Mouse (Mus musculus) c-Kit-positive CD71-positive TER-119-positive erythroid progenitor cells, embryonic 14.5 days (primary cell): ENCODE results near the gene Nek5.
"Not testable (repeated sequence)": the region's sequence is repeated elsewhere in the genome, so short reads cannot be mapped to it uniquely, and the experiment has no call there.

Experiments used
- DNase-seq: peaks from one replicate; pipeline ENCODE4 v3.0.0-alpha.2; 2013; ENCODE audit warnings: low spot score

Nek5 gene

DNA sequence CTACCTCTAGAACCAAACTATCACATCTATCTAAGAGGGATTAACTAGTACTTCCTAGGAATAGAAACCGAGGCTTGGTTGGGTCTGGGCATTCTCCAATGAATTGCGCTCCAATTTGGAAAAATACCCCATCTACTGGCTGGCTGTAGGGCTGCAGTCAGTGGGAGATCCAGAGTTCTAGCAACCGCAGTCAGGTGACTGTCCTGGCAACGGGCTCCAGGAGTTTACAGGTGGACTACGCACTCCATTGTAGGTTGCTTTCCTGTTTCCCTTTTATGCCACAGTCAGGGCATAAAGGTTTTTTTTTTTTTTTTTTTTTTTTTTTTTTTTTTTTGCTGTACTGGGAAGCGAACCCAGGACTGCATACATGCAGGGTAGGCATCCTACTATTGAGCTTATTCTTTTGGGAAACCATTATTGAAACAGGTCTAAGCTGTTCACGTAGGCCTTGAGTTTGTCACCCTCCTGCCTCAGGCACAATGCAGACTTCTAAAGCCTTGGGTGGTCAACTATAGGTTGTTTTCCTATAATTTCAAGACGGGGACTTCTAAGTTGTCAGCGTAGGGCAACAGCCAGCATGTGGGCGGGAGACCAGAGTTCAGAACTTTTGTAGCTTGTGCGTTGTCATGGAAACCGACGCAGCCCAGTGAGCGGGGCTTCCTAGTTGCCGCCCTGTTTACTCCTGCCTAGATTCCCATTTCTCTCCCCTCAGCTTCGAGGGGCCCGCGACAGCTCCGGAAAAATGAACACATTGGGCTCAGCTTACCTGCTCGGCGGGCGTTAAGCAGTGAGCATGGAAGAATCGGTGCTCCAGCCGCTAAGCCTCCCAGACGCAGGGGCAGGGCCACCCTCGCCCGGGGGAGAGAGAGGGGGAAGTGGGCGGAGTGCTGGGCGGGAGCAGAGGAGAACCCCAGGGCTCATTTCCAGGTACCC, at the start of gene Nek5:
Nek5 (minus strand) TSS at position 834 of the 933 bp plus-strand sequence.
- peak; percentile 21 for DNase-seq

- no peak for DNase-seq
These were observed 44.3 kb upstream of the Nek5 start for GRCm38 (mm10) chr8:22169167-22169566.

DNA sequence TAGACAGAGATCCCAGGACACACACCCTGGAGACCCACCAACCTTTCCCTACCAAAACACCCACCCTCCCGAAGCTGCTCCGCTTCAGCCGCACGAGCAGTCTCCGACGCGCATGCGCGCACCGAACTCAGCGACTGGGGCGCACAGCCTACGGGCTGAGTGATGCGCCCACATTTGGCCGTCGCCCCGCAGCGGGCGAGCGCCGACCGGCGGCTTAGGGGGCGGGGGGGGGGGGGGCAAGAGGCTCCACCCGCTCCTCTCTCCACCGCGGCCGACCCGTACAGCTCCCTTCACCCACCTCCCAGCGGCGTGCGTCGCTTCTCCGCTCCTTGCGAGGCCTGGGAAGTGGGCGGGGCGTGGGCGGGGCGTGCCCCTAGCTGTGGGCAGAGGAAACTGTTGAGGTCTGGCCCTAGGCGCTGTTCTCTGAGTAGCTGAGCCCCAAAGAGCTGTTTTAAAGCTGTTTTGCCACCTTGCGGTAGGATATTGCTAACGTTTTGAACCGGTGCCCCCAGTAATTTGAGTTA, 41.3 kb upstream of the Nek5 start, which contains the start of gene Nek3:
Nek3 (minus strand) TSS at position 356 of the 524 bp plus-strand sequence.
- DNase-seq = peak; percentile 79

DNA sequence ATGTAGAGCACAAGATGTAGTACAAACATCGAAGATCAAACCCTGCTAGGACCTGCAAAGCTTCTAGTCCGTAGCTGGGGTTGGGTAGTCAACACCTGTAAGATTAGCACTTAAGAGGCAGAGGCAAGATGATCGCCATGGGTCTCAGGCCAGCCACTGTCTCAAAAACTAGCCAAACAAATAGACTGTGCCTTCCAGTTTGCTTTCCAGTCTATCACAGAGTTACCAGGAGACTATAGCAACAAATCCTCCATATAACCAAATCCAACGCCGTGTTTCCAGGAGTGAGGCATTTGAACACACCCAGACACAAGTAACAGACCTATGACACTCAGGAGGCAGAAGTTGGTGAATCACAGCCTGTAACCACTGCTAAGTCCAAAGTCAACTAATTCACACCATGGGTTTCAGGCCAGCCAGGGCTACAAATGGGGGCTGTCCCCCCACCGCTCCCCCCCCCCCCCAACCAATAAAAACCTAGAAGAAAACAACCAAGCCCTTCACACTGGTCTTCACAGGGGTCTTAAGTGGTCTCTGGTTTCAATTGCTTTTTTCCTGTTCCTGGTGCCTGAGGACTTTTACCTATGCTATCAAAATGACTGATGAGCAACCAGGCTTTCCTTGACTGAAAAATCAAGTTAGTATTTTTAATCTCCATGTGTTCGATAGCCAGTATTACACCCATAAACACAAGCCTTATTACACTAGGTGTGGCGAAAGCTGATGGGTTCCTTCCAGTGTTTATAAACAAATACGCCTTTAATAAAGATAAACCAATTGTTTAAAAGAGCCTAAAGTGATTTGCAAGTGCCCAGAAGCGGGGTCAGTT, 40.6 kb upstream of the Nek5 start:
- DNase-seq = no peak

- DNase-seq = no peak
These were observed 39.6 kb upstream of the Nek5 start for GRCm38 (mm10) chr8:22164431-22164830.

GRCm38 (mm10) chr8:22162206-22162605, 37.4 kb upstream of the Nek5 start:
- no peak for DNase-seq

GRCm38 (mm10) chr8:22150345-22150663, 25.5 kb upstream of the Nek5 start:
- no peak for DNase-seq

DNA sequence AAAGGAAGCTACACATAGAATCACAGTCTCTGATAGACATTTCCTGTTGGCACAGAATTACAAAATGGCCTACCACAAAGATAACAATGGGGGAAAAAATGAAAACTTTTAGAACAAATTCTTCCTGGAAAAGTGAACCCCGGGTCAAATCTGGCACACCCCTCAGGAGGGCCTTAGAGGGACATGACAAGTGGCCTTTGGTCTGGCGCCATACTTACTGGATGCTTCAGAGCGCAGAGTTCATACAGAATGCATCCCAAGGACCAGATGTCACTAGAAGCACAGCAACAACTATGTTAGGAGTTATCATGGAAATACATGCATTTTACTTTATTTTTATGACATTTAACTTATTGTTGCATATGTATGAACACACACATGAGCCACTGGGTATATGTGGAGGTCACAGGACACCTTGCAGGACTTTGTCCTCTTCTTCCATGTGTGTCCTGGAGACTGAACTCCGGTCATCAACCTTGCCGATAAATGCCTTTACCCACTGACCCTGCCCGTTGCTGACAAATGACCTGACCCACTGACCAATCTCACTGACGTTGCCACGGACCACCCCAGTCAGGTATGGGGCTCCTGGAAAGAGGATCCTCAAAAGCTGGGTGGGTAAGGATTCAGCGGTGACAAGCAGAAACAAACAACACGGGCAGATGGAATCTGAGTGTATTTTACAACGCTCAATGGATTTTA, 24.9 kb upstream of the Nek5 start:
- no peak for DNase-seq

DNA sequence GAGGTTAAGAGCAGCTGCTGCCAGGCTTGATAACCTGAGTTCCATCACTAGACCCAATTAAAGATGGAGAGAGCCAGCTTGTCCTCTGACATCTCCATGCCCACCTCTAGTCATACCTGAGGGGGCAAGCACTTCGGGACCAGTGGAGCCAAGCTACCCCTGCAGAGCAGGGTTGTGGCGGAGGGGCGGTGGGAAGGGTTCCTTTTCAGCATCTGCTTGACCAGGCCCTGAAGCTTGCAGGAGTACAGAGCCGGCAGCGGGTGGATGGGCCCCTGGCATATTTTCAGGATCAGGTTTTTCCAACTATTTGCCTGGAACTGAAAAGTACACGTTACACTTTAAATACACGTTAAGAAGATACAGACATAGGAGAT, 23.5 kb upstream of the Nek5 start:
- no peak for DNase-seq

DNA sequence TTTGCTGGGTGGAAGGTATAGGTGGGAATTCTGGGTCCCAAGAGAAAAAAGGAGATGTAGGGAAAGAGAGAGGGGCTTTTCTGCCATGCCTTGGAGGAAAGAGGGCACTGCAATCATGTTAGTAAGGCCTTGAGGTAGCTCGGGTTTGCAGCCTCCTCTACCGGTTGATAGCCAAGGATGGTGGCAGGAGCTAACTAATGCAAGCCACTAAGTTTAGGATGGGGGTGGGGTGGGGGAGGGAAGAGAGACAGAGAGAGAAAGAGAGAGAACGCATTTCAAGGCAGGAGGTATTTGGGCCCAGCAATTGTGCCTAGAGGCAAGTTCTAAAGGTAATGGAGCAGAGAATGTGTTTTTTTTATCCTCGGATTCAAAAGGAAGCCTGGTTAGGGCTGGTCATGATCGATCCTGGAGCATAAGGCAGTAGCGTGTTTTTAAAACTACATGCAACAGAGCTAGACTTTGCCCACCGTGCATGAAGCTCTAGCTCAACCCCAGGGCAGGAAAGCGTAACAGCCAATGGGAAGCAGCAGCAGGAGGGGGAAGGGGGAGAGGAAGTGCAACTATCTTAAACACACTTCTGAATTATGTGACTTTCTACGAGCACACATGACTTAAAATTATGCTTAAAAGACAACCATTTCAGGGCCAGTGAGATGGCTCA, 23.0 kb upstream of the Nek5 start:
- no peak for DNase-seq

- DNase-seq = no peak
These were observed 21.0 kb upstream of the Nek5 start for GRCm38 (mm10) chr8:22145831-22146230.

GRCm38 (mm10) chr8:22143764-22144491, 19.1 kb upstream of the Nek5 start:
- no peak for DNase-seq

- DNase-seq = no peak
These were observed 17.7 kb upstream of the Nek5 start for GRCm38 (mm10) chr8:22142592-22142991.

DNA sequence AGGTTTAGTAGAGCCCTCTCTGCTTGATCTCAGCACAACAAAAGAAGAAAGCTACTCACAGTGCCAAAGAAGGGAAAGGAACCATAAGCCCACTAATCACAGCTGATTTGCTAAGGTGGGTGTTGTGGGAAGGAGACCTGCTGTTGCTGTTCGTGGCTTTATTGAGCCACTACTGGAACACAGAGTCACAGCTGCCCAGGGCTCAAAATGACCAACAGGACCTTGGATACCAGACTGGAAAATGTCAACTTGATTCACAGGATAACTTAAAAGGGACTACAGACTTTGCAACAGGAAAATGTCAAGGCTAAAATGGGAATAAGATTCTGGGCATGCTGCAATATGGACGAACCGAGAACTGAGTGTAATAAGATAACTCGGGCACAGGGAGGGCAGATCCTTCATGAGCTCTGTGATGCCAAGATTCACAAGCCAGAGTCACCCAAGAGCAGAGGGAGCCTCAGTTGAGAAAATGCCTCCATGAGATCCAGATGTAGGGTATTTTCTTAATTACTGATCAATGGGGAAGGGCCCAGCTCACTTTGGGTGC, 17.1 kb upstream of the Nek5 start:
- no peak for DNase-seq

- DNase-seq = not testable (repeated sequence)
These were observed 11.6 kb upstream of the Nek5 start for GRCm38 (mm10) chr8:22136462-22136861.

GRCm38 (mm10) chr8:22134750-22135135, 9.9 kb upstream of the Nek5 start:
- DNase-seq = no peak

DNA sequence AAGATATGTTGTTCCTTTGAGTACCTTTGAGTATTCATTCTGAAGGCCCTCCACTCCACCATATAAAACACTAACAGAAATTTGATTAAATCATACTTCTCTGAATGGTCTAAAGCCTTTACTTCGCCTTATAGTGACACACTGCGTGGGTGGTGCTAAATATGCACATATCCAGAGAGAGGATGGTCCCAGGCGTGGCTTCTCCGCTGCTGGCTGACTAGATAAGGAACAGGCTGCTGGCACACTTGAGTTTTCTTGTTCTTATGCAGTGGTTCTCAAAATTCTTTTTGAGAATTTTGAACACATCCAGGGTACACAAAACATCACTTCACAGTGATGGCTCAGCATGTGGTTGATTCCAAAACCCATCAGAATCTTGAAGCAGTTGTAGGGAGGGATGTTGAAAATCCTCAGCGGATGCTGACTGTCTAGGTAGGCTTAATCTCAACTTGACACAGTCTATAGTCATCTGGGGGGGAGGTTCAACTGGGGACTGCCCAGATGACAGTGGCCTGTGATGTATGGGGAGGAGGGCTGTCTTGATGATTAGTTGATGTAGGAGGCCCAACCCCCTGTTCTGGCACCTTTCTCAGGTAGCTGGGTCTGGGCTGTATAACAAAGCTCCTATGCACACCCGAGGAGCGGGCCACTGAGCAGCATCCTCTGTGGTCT, 9.4 kb upstream of the Nek5 start:
- peak; percentile 35 for DNase-seq

DNA sequence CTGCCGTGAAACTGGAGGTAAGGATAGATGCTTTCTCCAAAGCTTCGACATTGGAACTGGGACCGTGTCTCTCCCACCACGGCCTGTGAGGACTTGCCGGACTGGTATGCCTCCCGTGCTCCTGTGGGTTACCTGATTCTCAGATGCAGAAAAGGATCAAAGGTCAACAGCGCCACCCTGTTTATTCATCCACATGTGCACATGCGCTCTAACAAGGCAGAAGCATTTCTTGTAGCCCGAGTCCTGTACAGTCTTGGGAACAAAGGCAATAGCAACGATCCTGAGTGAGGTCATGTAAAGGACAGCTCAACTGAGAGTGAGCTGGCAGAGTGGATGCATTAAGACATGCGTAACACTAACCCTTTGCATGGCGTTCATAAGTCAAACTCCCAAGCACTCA, 7.2 kb upstream of the Nek5 start:
- DNase-seq = no peak

- no peak for DNase-seq
These were observed 17.8 kb downstream of the Nek5 start for GRCm38 (mm10) chr8:22107020-22107419.

DNA sequence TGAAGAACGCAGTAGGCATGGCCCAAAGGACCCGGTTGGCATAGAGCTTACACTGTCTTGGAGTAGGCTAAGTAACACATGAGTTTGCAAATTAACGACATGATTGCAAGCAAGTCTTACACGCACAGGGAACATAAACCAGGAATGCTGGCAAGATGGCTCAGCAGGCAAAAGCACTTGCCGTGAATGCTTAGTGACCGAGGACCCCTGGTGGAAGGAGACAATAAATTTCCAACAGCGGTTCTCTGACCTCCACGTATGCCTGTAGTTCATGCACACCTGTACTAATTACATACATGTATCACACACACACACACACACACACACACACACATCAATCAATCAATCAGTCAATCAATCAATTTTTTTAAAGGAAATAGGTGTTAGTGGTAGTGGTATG, 33.3 kb downstream of the Nek5 start:
- DNase-seq = peak; percentile 21
